Mouse (Mus musculus) CH12.LX (cell line): Measurements from ENCODE around the gene Rdh5. TPM values are rescaled to one million over a fixed set of nuclear protein-coding genes. Genes with fewer than 3 reads are reported as not detected.

Source experiments
- DNase-seq: peaks from one replicate; pipeline ENCODE4 v3.0.0-alpha.2; 2013; ENCODE audit errors: extremely low read depth
- H3K27ac ChIP-seq: 2 replicates; pipeline ENCODE4 v1.5.1; 2012; ENCODE audit warnings: low read depth, mild to moderate bottlenecking, control low read depth, moderate library complexity; ENCODE audit not compliant: insufficient read depth
- H3K27me3 ChIP-seq: replicated peaks from 2 replicates; pipeline ENCODE3; 2012; ENCODE audit warnings: inconsistent platforms
- H3K36me3 ChIP-seq, 2 experiments: replicated peaks in 1 of 2; 2 replicates each; pipeline versions ENCODE3 to v1.6.1; 2012; ENCODE audit warnings: inconsistent platforms in 1 of 2, low read length in 1 of 2, mild to moderate bottlenecking in 1 of 2, mixed read lengths in 1 of 2, moderate library complexity in 1 of 2; ENCODE audit not compliant: control insufficient read depth in 1 of 2, insufficient read depth in 1 of 2
- H3K4me1 ChIP-seq, 2 experiments: 2 replicates each; pipeline ENCODE4 v1.6.1; 2012; ENCODE audit warnings: inconsistent platforms in 1 of 2, moderate library complexity in 1 of 2; ENCODE audit not compliant: insufficient read depth in 2 of 2, control insufficient read depth in 1 of 2
- H3K4me2 ChIP-seq: 2 replicates; pipeline ENCODE4 v1.6.1; 2012; ENCODE audit warnings: low read depth, mild to moderate bottlenecking, control low read depth; ENCODE audit not compliant: poor library complexity, insufficient read depth, severe bottlenecking
- H3K4me3 ChIP-seq, 3 experiments: fragments of 150-350 bp in 1 of 3; sonication (generic) in 1 of 3; replicated peaks in 1 of 3; 2 replicates each; pipeline versions ENCODE3 to v1.5.1; 2011 to 2012; ENCODE audit warnings: low read depth in 2 of 3, low read length in 2 of 3, mild to moderate bottlenecking in 2 of 3, moderate library complexity in 2 of 3, control low read depth in 1 of 3, improper control_type of control experiment in 1 of 3, inconsistent platforms in 1 of 3, mixed read lengths in 1 of 3; ENCODE audit not compliant: poor library complexity in 1 of 3
- H3K79me2 ChIP-seq: replicated peaks from 2 replicates; pipeline ENCODE4 v1.6.1; 2012; ENCODE audit warnings: mild to moderate bottlenecking, moderate library complexity; ENCODE audit not compliant: control insufficient read depth, poor library complexity, insufficient read depth, severe bottlenecking; ENCODE audit errors: extremely low read depth
- H3K9ac ChIP-seq: 2 replicates; pipeline ENCODE4 v1.6.1; 2012; ENCODE audit warnings: low read depth, mild to moderate bottlenecking, control low read depth, moderate library complexity; ENCODE audit not compliant: insufficient read depth
- H3K9me3 ChIP-seq: replicated peaks from 2 replicates; pipeline ENCODE3; 2012; ENCODE audit warnings: low read length, inconsistent platforms, mixed read lengths
- BHLHE40 ChIP-seq: IDR thresholded peaks from 2 replicates; pipeline ENCODE4 v1.6.1; 2011; ENCODE audit warnings: mild to moderate bottlenecking, low read depth, low read length, improper control_type of control experiment
- CHD1 ChIP-seq: IDR thresholded peaks from 2 replicates; pipeline ENCODE4 v1.6.1; 2012; ENCODE audit warnings: low read depth, low read length, improper control_type of control experiment, inconsistent platforms
- CHD2 ChIP-seq: IDR thresholded peaks from 2 replicates; pipeline ENCODE4 v1.6.1; 2011; ENCODE audit warnings: low read length, improper control_type of control experiment
- CTCF ChIP-seq, 2 experiments: IDR thresholded peaks in 1 of 2; conservative IDR thresholded peaks in 1 of 2; 2 replicates each; pipeline ENCODE4 v1.5.1; 2011 to 2012; ENCODE audit warnings: low read depth in 2 of 2, low read length in 2 of 2, improper control_type of control experiment in 1 of 2, inconsistent platforms in 1 of 2, mild to moderate bottlenecking in 1 of 2, moderate library complexity in 1 of 2
- E2F4 ChIP-seq: IDR thresholded peaks from 2 replicates; pipeline ENCODE4 v1.6.1; 2011; ENCODE audit warnings: low read depth, low read length, improper control_type of control experiment; ENCODE audit not compliant: insufficient replicate concordance
- ELF1 ChIP-seq: IDR thresholded peaks from 2 replicates; pipeline ENCODE4 v1.6.1; 2014; ENCODE audit warnings: low read depth, mild to moderate bottlenecking, inconsistent platforms, low read length, improper control_type of control experiment
- GABPA ChIP-seq: IDR thresholded peaks from 2 replicates; pipeline ENCODE4 v1.6.1; 2012; ENCODE audit warnings: low read depth, low read length, improper control_type of control experiment, inconsistent platforms; ENCODE audit not compliant: insufficient replicate concordance
- HCFC1 ChIP-seq: IDR thresholded peaks from 2 replicates; pipeline ENCODE4 v1.6.1; 2012; ENCODE audit warnings: low read depth, mild to moderate bottlenecking, inconsistent platforms, low read length, improper control_type of control experiment
- IRF4 ChIP-seq: IDR thresholded peaks from 2 replicates; pipeline ENCODE4 v1.6.1; 2014; ENCODE audit warnings: low read depth, mild to moderate bottlenecking, inconsistent platforms, low read length, improper control_type of control experiment
- JUN ChIP-seq: IDR thresholded peaks from 2 replicates; pipeline ENCODE4 v1.6.1; 2011; ENCODE audit warnings: low read depth, mild to moderate bottlenecking, low read length, improper control_type of control experiment, moderate library complexity; ENCODE audit not compliant: insufficient read depth
- JUND ChIP-seq: conservative IDR thresholded peaks from 2 replicates; pipeline ENCODE4 v1.6.1; 2011; ENCODE audit warnings: low read depth, low read length, improper control_type of control experiment
- KAT2A ChIP-seq: IDR thresholded peaks from 2 replicates; pipeline ENCODE4 v1.6.1; 2012; ENCODE audit warnings: low read length, improper control_type of control experiment, inconsistent platforms; ENCODE audit not compliant: insufficient replicate concordance
- MAZ ChIP-seq: IDR thresholded peaks from 2 replicates; pipeline ENCODE4 v1.6.1; 2012; ENCODE audit warnings: low read depth, mild to moderate bottlenecking, inconsistent platforms, low read length, improper control_type of control experiment, moderate library complexity
- MXI1 ChIP-seq: IDR thresholded peaks from 2 replicates; pipeline ENCODE4 v1.6.1; 2011; ENCODE audit warnings: mild to moderate bottlenecking, low read depth, low read length, improper control_type of control experiment
- NRF1 ChIP-seq: IDR thresholded peaks from 2 replicates; pipeline ENCODE4 v1.6.1; 2014; ENCODE audit warnings: low read depth, mild to moderate bottlenecking, inconsistent platforms, low read length, improper control_type of control experiment, moderate library complexity
- POLR2A ChIP-seq: IDR thresholded peaks from 2 replicates; pipeline ENCODE4 v1.6.1; 2011; ENCODE audit warnings: low read depth, mild to moderate bottlenecking, improper control_type of control experiment, low read length
- POLR2AphosphoS2 ChIP-seq: IDR thresholded peaks from 2 replicates; pipeline ENCODE4 v1.6.1; 2011; ENCODE audit warnings: low read depth, low read length, improper control_type of control experiment
- RAD21 ChIP-seq: IDR thresholded peaks from 2 replicates; pipeline ENCODE4 v1.6.1; 2011; ENCODE audit warnings: low read depth, mild to moderate bottlenecking, low read length, improper control_type of control experiment, moderate library complexity
- RCOR1 ChIP-seq: conservative IDR thresholded peaks from 2 replicates; pipeline ENCODE4 v1.6.1; 2012; ENCODE audit warnings: low read depth, mild to moderate bottlenecking, inconsistent platforms, low read length, improper control_type of control experiment
- SMC3 ChIP-seq: IDR thresholded peaks from 2 replicates; pipeline ENCODE4 v1.6.1; 2011; ENCODE audit warnings: low read depth, low read length, improper control_type of control experiment
- TBP ChIP-seq: conservative IDR thresholded peaks from 2 replicates; pipeline ENCODE4 v1.6.1; 2011; ENCODE audit warnings: low read depth, low read length, improper control_type of control experiment
- UBTF ChIP-seq: IDR thresholded peaks from 2 replicates; pipeline ENCODE4 v1.6.1; 2012; ENCODE audit warnings: low read depth, mild to moderate bottlenecking, inconsistent platforms, low read length, improper control_type of control experiment, moderate library complexity
- USF1 ChIP-seq: IDR thresholded peaks from 2 replicates; pipeline ENCODE4 v1.6.1; 2014; ENCODE audit warnings: low read depth, mild to moderate bottlenecking, inconsistent platforms, low read length, improper control_type of control experiment
- ZC3H11A ChIP-seq: IDR thresholded peaks from 2 replicates; pipeline ENCODE4 v1.6.1; 2012; ENCODE audit warnings: low read depth, mild to moderate bottlenecking, inconsistent platforms, low read length, improper control_type of control experiment
- ZKSCAN1 ChIP-seq: IDR thresholded peaks from 2 replicates; pipeline ENCODE4 v1.6.1; 2012; ENCODE audit warnings: low read depth, inconsistent platforms, low read length, improper control_type of control experiment, borderline replicate concordance
- ZMIZ1 ChIP-seq: IDR thresholded peaks from 2 replicates; pipeline ENCODE4 v1.6.1; 2012; ENCODE audit warnings: low read depth, mild to moderate bottlenecking, inconsistent platforms, low read length, improper control_type of control experiment
- dilution Hi-C: fragments of 300-500 bp; cut with MboI; formaldehyde crosslinking; loops from 2 replicates; pipeline ENCODE4 v1.14.3; 2020; ENCODE audit warnings: low sequenced_read_pairs; ENCODE audit not compliant: extremely low pct_unique_long_range_greater_than_20kb, extremely low pct_ligation_motif_present
- in situ Hi-C: fragments of 300-500 bp; cut with MboI; formaldehyde crosslinking; loops from 3 replicates; pipeline ENCODE4 v1.14.3; 2019; ENCODE audit warnings: low sequenced_read_pairs, low pct_ligation_motif_present, low pct_unique_long_range_greater_than_20kb, mixed read lengths
- polyA plus RNA-seq: library from polyadenylated mRNA; unstranded; fragments of >175 nt; gene quantifications from 2 replicates; pipeline ENCODE4 v1.2.1, GENCODE M21; 2012; ENCODE audit warnings: low read depth; ENCODE audit not compliant: insufficient read length
- total RNA-seq, 2 experiments: library from RNA; depleted of rRNA; stranded (reverse); fragments of 300-350 nt in 1 of 2; fragments of >200 nt in 1 of 2; gene quantifications; 2 replicates each; pipeline ENCODE4 v1.2.3; 2012 to 2014

Rdh5 gene
- total and polyA plus RNA-seq, 3 experiments, result 4.3 to 6.2 (median 5.2) TPM

DNA sequence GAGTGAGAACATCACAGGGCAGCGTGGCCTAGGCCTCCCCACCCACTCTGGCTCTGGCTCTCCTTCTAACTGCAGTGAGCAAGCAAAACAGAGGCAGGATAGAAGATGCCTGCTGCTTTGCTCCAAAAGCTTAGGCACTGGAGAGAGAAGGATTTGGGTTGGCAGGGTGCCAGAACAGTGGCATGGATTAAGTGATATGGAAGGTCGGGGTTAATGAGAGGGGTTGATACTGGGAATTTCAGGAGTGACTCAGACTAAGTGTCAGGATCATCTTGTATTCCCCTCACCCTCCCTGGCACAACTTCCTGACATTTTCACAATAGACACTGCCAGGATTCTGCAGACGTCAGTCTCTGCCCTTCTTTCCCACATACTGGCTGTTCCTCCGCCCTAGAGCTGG is 5.7 kb upstream of the Rdh5 start:
- Histone ChIP-seq H3K27me3 (peaks cover 40% of the 10 kb centered on the region), H3K36me3 (no peaks in the 10 kb centered on the region)
- dilution Hi-C loops, result no loop called here

DNA sequence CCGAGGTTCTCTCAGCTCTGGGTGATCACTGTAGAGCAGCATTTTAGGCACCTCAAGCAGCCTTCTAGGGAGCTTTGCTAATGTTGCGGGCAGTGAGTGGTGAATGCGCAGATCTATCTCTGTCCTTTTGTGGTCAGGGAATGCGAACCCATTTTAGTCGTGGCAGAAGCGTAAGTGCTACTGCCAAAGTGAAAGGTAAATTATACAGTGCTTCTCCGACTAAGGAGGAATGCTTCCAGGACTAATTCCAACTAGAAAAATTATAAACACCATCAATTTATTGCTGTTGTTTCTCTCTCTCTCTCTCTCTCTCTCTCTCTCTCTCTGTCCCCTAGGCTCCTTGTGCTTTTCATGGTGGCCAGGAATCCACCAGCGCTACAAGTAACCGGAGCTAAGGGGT is 1.2 kb upstream of the Rdh5 start, which contains the start of gene Bloc1s1:
Gene Bloc1s1, minus strand, starts transcription at position 101 of the 400 bp plus-strand sequence.
- dilution Hi-C loops, result no loop called here
- peak within 1 kb of the TSS; percentile 64 for H3K27ac ChIP-seq
- peak within 1 kb of the TSS; percentile 80 for H3K4me2 ChIP-seq
- DNase-seq, result no peak
- peak within 1 kb of the TSS; percentile 81 to 91 (median 85) for H3K4me3 ChIP-seq
- TF ChIP-seq NRF1, result no peak
- TF ChIP-seq POLR2AphosphoS2, result no peak
- TF ChIP-seq RCOR1, result no peak
- TF ChIP-seq CHD1, result no peak
- TF ChIP-seq RAD21, result no peak
- TF ChIP-seq E2F4, result no peak
- no peak for TF ChIP-seq ZMIZ1
- TF ChIP-seq JUN, result no peak
- TF ChIP-seq ZKSCAN1, result no peak
- no peak for TF ChIP-seq POLR2A
- TF ChIP-seq HCFC1, result no peak
- no peak for TF ChIP-seq GABPA
- no peak for TF ChIP-seq CHD2
- no peak for TF ChIP-seq KAT2A
- TF ChIP-seq, all 38 proteins: peak for 0
- peaks cover 11% of the 10 kb centered on the region for H3K27me3 ChIP-seq
- peak within 1 kb of the TSS; percentile 96 for H3K9ac ChIP-seq
- peaks cover 0 to 24% of the 10 kb centered on the region in 2 experiments for H3K36me3 ChIP-seq
- H3K79me2 ChIP-seq, result no peaks in the 10 kb centered on the region
- no peaks in the 10 kb centered on the region for H3K9me3 ChIP-seq
- in situ Hi-C loops, result no loop called here
- peaks cover 6 to 21% of the 10 kb centered on the region in 2 experiments for H3K4me1 ChIP-seq

More for the DNA sequence above, 5.7 kb upstream of the Rdh5 start:
- Histone ChIP-seq H3K4me3 (no peak overlapping the region), H3K4me2 (no peak overlapping the region), H3K79me2 (no peaks in the 10 kb centered on the region), H3K9me3 (no peaks in the 10 kb centered on the region), H3K4me1 (peaks cover 0 to 7% of the 10 kb centered on the region in 2 experiments; a peak in 2 of 4 replicates), H3K9ac (no peak overlapping the region), H3K27ac (no peak overlapping the region)
- TF ChIP-seq POLR2AphosphoS2 (no peak), UBTF (no peak), CTCF (conservative IDR thresholded peaks at IDR 0.05 in 1 of 2, IDR thresholded peaks at IDR 0.05 in 1 of 2; ENCODE audit: low read depth in 2 of 2, low read length in 2 of 2) (no peak), CHD2 (no peak), SMC3 (no peak), TBP (no peak), ZC3H11A (no peak), ELF1 (no peak), ZMIZ1 (no peak), BHLHE40 (no peak), RCOR1 (no peak), IRF4 (no peak), E2F4 (no peak), USF1 (no peak), POLR2A (no peak), KAT2A (no peak), MAZ (no peak), JUND (no peak), ZKSCAN1 (no peak), MXI1 (no peak)
- in situ Hi-C loops, result no loop called here
- DNase-seq, result no peak
